In the genomic region with DNA sequence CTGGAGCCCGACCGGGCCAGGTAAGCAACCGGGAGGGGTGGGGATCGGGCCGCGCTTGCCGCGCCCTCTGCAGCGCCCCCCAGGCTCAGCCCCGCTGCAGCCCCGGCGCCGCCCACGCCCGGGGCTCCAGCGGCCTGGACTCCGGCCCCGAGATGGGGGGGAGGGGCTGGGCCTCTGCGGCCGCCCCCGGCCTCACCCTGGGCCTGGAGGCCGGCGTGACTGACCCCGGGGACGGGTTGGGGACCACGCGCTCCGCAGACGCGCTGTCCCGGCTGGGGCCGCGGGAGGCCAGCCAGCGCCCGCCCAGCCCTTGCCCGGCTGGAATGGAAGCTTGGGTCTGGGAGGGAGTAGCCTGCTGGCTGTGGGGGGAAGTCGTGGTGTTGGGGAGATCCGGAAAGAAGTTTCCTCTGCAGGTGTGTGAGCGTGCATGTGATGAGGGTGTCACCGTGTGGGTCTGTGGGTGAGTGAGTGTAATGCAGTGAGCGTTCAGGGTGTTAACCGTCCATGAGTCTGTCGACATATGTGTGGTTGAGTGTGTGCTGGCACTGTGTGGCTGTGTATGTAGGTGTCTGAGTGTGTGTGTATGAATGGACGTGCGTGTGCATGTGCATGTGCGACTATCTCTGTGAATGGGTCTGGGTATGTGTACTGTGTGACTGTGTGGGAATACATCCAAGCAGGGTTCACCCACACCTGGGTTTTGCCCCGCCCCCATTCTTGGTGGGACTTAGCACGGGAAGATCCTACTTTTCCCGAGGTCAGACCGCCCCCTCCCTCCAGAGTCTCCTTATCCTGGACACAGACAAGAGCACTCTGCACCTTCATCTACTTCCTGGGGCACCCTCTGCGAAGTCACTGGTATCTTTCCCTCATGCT, we compare ENCODE assay signal across 8 mouse cellular contexts. TPM values are rescaled to one million over a fixed set of nuclear protein-coding genes. Genes with fewer than 3 reads are reported as not detected.
DNase-seq lines count a peak whose midpoint lies in the region; ATAC-seq and TF ChIP-seq lines count a peak whose summit lies in the region.

No protein-coding gene starts in this region.

- ATAC-seq in lung, embryonic 15.5 days (ENCODE audit: borderline replicate concordance, extremely low read depth, low FRiP score, low TSS enrichment) = peak; percentile 43
- ATAC-seq in heart, postnatal 0 days (ENCODE audit: insufficient read depth, low read depth) = no peak
- peak; percentile 24; the same call in 1 of the 2 replicates for ATAC-seq in limb, embryonic 14.5 days (ENCODE audit: low FRiP score, low read depth)
- ATAC-seq in neural tube, embryonic 14.5 days (ENCODE audit: low read depth) = peak; percentile 68

- H3K9ac ChIP-seq in lung, embryonic 15.5 days = peak overlapping the region; percentile 40
- H3K9ac ChIP-seq in heart, postnatal 0 days (replicated peaks; ENCODE audit: low read depth, low read length) = peak overlapping the region; percentile 40; the same call in 1 of the 2 replicates
- peak overlapping the region; percentile 52 for H3K9ac ChIP-seq in limb, embryonic 14.5 days (ENCODE audit: low read depth, low read length, severe bottlenecking)
- peak overlapping the region; percentile 93 for H3K9ac ChIP-seq in neural tube, embryonic 14.5 days (replicated peaks; ENCODE audit: low read depth, low read length)

- no peak for TF ChIP-seq POLR2A in limb, embryonic 14.5 days (IDR thresholded peaks at IDR 0.05; ENCODE audit: borderline replicate concordance, extremely low read depth, insufficient read depth, insufficient read length)

- TF ChIP-seq CTCF in heart, postnatal 0 days (IDR thresholded peaks at IDR 0.05; ENCODE audit: low read depth) = no peak

- H3K36me3 ChIP-seq in lung, embryonic 15.5 days = no peaks in the 10 kb centered on the region
- H3K36me3 ChIP-seq in heart, postnatal 0 days (replicated peaks; ENCODE audit: control insufficient read depth, insufficient read depth, low read length) = no peaks in the 10 kb centered on the region
- no peaks in the 10 kb centered on the region for H3K36me3 ChIP-seq in limb, embryonic 14.5 days (ENCODE audit: control insufficient read depth, insufficient read depth, low read length)
- H3K36me3 ChIP-seq in neural tube, embryonic 14.5 days (ENCODE audit: control insufficient read depth, insufficient read depth, low read length) = no peaks in the 10 kb centered on the region

- peak overlapping the region; percentile 70 for H3K4me3 ChIP-seq in lung, embryonic 15.5 days
- H3K4me3 ChIP-seq in heart, postnatal 0 days (ENCODE audit: low read depth, low read length) = peak overlapping the region; percentile 69
- peak overlapping the region; percentile 61 for H3K4me3 ChIP-seq in limb, embryonic 14.5 days (replicated peaks; ENCODE audit: low read length)
- H3K4me3 ChIP-seq in neural tube, embryonic 14.5 days (ENCODE audit: low read depth, low read length) = peak overlapping the region; percentile 86

- H3K27me3 ChIP-seq in lung, embryonic 15.5 days = peaks cover 64% of the 10 kb centered on the region
- peaks cover 68% of the 10 kb centered on the region for H3K27me3 ChIP-seq in heart, postnatal 0 days (ENCODE audit: control insufficient read depth, insufficient read depth, low read length)
- H3K27me3 ChIP-seq in limb, embryonic 14.5 days (ENCODE audit: control insufficient read depth, insufficient read depth, low read length) = peaks cover 42% of the 10 kb centered on the region
- H3K27me3 ChIP-seq in neural tube, embryonic 14.5 days (ENCODE audit: control insufficient read depth, insufficient read depth, low read length) = peaks cover 4% of the 10 kb centered on the region; the same call in 1 of the 2 replicates

- DNase-seq in lung, adult 18-20 months = no peak
- peak; percentile 40 for DNase-seq in adrenal gland, postnatal 14 days
- peak; percentile 12 for DNase-seq in embryo, embryonic 10 days (ENCODE audit: low spot score)
- no peak for DNase-seq in heart, postnatal 0 days (ENCODE audit: low spot score)
- DNase-seq in limb, embryonic 14.5 days (ENCODE audit: low spot score) = no peak
- DNase-seq in layer of hippocampus, postnatal 25 days (ENCODE audit: extremely low spot score in 1 of 2, low spot score in 1 of 2) = no peak

- TF ChIP-seq EP300 in heart, postnatal 0 days (IDR thresholded peaks at IDR 0.05; ENCODE audit: low read depth) = no peak

- peak overlapping the region; percentile 100 for H3K4me2 ChIP-seq in lung, embryonic 15.5 days
- peak overlapping the region; percentile 99 for H3K4me2 ChIP-seq in heart, postnatal 0 days (ENCODE audit: low read depth, low read length)
- peak overlapping the region; percentile 100 for H3K4me2 ChIP-seq in limb, embryonic 14.5 days (replicated peaks; ENCODE audit: low read depth, low read length, severe bottlenecking)
- peak overlapping the region; percentile 98 for H3K4me2 ChIP-seq in neural tube, embryonic 14.5 days (ENCODE audit: low read depth, low read length)

- H3K4me1 ChIP-seq in lung, embryonic 15.5 days = peaks cover 17% of the 10 kb centered on the region; the same call in 1 of the 2 replicates
- H3K4me1 ChIP-seq in heart, postnatal 0 days (ENCODE audit: control insufficient read depth, insufficient read depth) = no peaks in the 10 kb centered on the region
- peaks cover 5% of the 10 kb centered on the region for H3K4me1 ChIP-seq in limb, embryonic 14.5 days (ENCODE audit: control insufficient read depth, insufficient read depth, low read length)
- H3K4me1 ChIP-seq in neural tube, embryonic 14.5 days (ENCODE audit: control insufficient read depth, insufficient read depth, low read length) = peaks cover 29% of the 10 kb centered on the region

- no peaks in the 10 kb centered on the region for H3K9me3 ChIP-seq in lung, embryonic 15.5 days
- no peaks in the 10 kb centered on the region for H3K9me3 ChIP-seq in heart, postnatal 0 days (replicated peaks; ENCODE audit: control insufficient read depth, low read length)
- H3K9me3 ChIP-seq in limb, embryonic 14.5 days (ENCODE audit: control insufficient read depth, low read length) = no peaks in the 10 kb centered on the region
- H3K9me3 ChIP-seq in neural tube, embryonic 14.5 days (ENCODE audit: control insufficient read depth, low read length) = no peaks in the 10 kb centered on the region

- 4% methylated on average over 51 of the region's 51 CpGs for WGBS in lung, embryonic 15.5 days
- 3% methylated on average over 42 of the region's 51 CpGs for WGBS in heart, postnatal 0 days
- 5% methylated on average over 29 of the region's 51 CpGs for WGBS in limb, embryonic 14.5 days
- 2% methylated on average over 51 of the region's 51 CpGs for WGBS in neural tube, embryonic 14.5 days

- no peak overlapping the region for H3K27ac ChIP-seq in lung, embryonic 15.5 days
- H3K27ac ChIP-seq in heart, postnatal 0 days (ENCODE audit: low read depth) = no peak overlapping the region
- H3K27ac ChIP-seq in limb, embryonic 14.5 days (replicated peaks; ENCODE audit: low read depth, low read length) = no peak overlapping the region
- peak overlapping the region; percentile 80 for H3K27ac ChIP-seq in neural tube, embryonic 14.5 days (ENCODE audit: low read depth, low read length)

RNA-seq across cellular contexts. Expression of gene Dlgap3, which starts 0.6 kb away (rescaled TPM):
- polyA plus RNA-seq in lung, embryonic 15.5 days (2015; fragmentation: Nextera tagmentation; extraction: Ambion mirVana) = 0.75 and 0.77 TPM in 2 replicates
- total RNA-seq in adrenal gland, postnatal 14 days (2021) = 6.7 and 6.8 TPM in 2 replicates
- 0.15 and 0.57 TPM in 2 replicates for total RNA-seq in heart, postnatal 0 days (2014; rRNA removed; ENCODE audit: low replicate concordance)
- 0.12 and 0.15 TPM in 2 replicates for polyA plus RNA-seq in heart, postnatal 0 days (2015; fragmentation: Nextera tagmentation; extraction: Ambion mirVana)
- polyA plus RNA-seq in limb, embryonic 14.5 days (2012; rRNA removed) = 1.4 and 1.7 TPM in 2 replicates
- 1.1 and 1.4 TPM in 2 replicates for polyA plus RNA-seq in limb, embryonic 14.5 days (2014; fragmentation: Nextera tagmentation; extraction: Ambion mirVana)
- 21.8 and 26.0 TPM in 2 replicates for polyA plus RNA-seq in neural tube, embryonic 14.5 days (2014; fragmentation: Nextera tagmentation; extraction: Ambion mirVana)
- 100 to 1,000 TPM; 286 to 291 TPM for total RNA-seq in layer of hippocampus, postnatal 25 days (2021)

RNA-seq across cellular contexts. Expression of gene Tmem35b, which starts 46.1 kb away (rescaled TPM):
- polyA plus RNA-seq in lung, embryonic 15.5 days (2015; fragmentation: Nextera tagmentation; extraction: Ambion mirVana) = 18.8 and 21.3 TPM in 2 replicates
- 11.1 and 12.2 TPM in 2 replicates for total RNA-seq in adrenal gland, postnatal 14 days (2021)
- 1.8 and 8.2 TPM in 2 replicates for total RNA-seq in heart, postnatal 0 days (2014; rRNA removed; ENCODE audit: low replicate concordance)
- polyA plus RNA-seq in heart, postnatal 0 days (2015; fragmentation: Nextera tagmentation; extraction: Ambion mirVana) = 9.1 and 10.2 TPM in 2 replicates
- polyA plus RNA-seq in limb, embryonic 14.5 days (2012; rRNA removed) = 12.9 and 13.8 TPM in 2 replicates
- polyA plus RNA-seq in limb, embryonic 14.5 days (2014; fragmentation: Nextera tagmentation; extraction: Ambion mirVana) = 12.5 and 15.1 TPM in 2 replicates
- 16.4 and 17.5 TPM in 2 replicates for polyA plus RNA-seq in neural tube, embryonic 14.5 days (2014; fragmentation: Nextera tagmentation; extraction: Ambion mirVana)
- 1 to 10 TPM; 3.3 to 4.9 TPM for total RNA-seq in layer of hippocampus, postnatal 25 days (2021)

Comparison
In these comparisons a context has a peak if more than half of its experiments do, and no peak if none do; other contexts are left out.
1. H3K9ac ChIP-seq: peak in every context shown above with its lines; median percentile 93 in neural tube, embryonic 14.5 days; 52 in limb, embryonic 14.5 days; 40 in lung, embryonic 15.5 days; 40 in heart, postnatal 0 days.
2. DNase-seq: peak in adrenal gland, postnatal 14 days (single experiment) and embryo, embryonic 10 days (single experiment); none in lung, adult 18-20 months (0 of 2), heart, postnatal 0 days (single experiment), limb, embryonic 14.5 days (single experiment) and layer of hippocampus, postnatal 25 days (0 of 2).
3. Peak in every context shown above with its lines, with median percentiles within 50 percentile points of each other: H3K4me2 ChIP-seq and H3K4me3 ChIP-seq.